Mouse (Mus musculus): ENCODE results near the gene Spp1.

Gene Spp1

GRCm38 (mm10) chr5:104434835-104435301 lies at the start of gene Spp1:
Spp1 (plus strand) TSS chr5:104435118.
- DNase-seq, result no peak

DNA sequence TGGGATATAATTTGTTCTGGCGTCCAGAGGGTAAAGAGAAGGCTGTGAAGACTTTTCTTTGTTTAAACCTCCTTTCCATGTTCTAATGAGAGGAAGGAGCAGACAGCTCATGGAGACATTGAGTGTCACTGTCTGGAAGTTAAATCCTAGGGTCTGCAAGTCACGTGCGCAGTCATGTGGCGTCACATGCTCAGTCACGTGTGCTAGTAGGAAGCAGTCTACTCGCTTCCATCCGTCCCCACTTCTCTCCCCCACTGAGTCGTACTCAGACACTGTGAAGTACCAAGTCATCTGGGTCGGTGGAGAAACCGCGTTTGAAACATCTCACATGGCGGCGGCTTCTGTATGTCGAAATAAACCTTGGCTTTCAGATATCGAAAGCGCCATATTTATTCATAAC lies 49.4 kb upstream of the Spp1 start:
- no peak for DNase-seq

DNA sequence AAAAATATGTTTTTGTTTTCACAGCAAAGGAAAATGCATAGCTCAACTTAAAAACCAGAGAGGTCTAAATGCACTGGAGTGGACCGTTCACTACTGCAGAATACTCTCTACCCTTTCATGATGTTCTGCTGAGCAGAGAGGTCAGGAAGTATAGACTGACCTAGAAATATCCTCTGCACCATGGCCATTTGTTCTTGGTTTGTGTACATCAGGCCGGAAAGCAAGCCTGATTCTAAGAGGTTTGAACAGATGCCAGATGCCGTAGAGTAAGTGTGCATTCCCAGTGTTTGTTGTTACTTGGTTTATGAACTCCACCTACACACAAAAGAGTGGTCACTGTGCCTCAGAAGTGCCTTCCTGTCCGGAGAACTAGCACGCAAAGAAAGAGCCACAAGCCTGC lies 48.0 kb upstream of the Spp1 start:
- DNase-seq, result no peak

DNA sequence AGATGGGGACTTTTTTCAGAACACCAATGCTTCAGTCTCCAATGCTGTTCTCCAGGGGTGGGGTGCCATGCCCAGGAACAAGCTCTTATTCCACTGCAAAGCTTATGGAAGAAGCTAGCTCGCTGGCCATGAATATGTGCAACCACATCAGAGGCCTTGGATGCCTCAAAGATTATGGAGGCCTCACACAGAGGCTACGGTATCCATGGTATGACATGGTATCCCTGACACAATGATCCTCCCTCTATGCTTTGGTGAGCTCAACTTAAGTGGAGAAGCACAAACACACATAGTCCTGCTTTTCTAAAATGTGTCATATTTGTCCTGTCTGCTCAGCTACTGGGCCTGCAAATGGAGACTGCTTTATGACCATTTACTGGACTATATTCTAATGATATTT lies 44.0 kb upstream of the Spp1 start:
- no peak for DNase-seq

- DNase-seq, result no peak
Observed at GRCm38 (mm10) chr5:104392784-104393183, 42.1 kb upstream of the Spp1 start.

DNA sequence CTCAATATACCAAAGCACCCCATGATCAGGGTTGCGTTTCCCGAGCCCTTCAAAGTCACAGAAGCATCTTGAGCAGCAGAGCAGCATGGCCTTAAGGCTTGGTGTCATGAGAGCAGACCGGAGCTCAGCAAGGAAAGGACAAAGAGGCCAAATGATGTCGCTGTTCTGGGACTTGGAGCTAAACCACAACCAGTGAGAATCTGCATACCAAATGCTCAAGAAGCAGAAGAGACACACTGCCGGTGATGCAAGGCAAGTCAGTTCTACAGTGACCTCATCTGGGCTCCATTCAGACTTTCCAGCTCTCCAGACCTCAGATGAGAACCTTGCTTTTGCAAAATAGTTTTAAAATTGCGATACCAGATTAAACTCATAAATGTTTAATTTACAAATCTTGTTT lies 38.6 kb upstream of the Spp1 start:
- DNase-seq, result no peak

DNA sequence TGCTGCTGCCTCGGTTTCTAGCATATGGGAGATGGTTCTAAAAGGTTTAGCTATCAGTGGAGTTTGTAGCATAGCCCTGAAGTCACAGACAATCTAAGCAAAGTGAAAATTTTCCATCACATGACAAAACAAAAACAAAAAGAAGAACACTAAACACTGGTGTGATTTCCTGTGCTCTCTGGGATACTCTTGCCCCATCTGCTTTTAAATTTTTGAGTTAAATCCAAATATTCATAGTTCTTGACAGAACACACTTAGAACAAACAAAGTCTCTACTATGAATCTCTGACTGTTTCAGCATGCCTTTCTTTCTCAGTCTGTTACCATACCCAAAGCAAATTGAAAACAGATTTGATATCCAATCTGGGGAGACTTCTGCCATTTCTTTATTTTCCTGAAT lies 36.9 kb upstream of the Spp1 start:
- DNase-seq, result no peak

GRCm38 (mm10) chr5:104399291-104399950 lies 35.5 kb upstream of the Spp1 start:
- no peak for DNase-seq

GRCm38 (mm10) chr5:104399970-104400369 lies 34.9 kb upstream of the Spp1 start:
- DNase-seq, result no peak

- DNase-seq, result no peak
Observed at GRCm38 (mm10) chr5:104402651-104403050, 32.3 kb upstream of the Spp1 start.

DNA sequence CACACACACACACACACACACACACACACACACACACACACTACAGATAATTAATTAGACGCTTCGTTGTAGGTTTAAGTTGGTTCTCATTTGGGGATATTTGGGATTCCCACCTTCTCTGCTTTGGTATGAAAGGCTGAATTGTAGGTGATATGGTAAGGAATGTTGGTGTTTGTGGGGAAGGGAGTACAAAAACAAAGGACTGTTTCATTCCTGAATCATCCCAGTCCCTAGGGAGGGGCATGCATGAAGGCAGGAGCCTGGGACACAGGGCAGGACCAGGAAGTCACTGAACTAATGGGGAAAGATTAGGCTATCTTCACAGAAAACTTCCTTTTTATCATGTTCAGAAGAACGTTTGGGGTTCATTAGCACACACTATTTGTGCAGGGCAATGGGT lies 31.6 kb upstream of the Spp1 start:
- no peak for DNase-seq

- no peak for DNase-seq
Observed at GRCm38 (mm10) chr5:104404551-104404950, 30.4 kb upstream of the Spp1 start.

- no peak for DNase-seq
Observed at GRCm38 (mm10) chr5:104405051-104405450, 29.9 kb upstream of the Spp1 start.

- DNase-seq, result no peak
Observed at GRCm38 (mm10) chr5:104406756-104407155, 28.2 kb upstream of the Spp1 start.

- DNase-seq, result no peak
Observed at GRCm38 (mm10) chr5:104407541-104408231, 27.2 kb upstream of the Spp1 start.

DNA sequence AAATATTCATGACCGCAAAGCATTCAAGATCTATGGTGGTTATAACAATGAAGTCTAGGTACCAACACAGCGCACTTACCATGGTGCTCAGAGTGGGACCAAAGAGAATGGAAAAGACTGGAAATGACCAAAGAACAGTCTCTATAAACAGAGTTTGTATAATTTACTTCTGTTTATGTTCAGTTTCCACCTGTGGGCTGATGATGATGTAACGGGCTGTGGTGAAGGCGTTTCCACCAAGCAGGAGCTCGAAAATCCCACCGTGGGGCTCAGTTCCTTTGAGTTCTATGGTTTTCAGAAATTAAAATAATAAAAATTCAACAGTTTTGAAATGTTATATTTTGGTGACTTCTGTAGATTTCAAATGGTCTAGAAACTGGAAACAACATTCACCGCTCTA lies 26.4 kb upstream of the Spp1 start:
- no peak for DNase-seq

- DNase-seq, result no peak
Observed at GRCm38 (mm10) chr5:104415999-104416398, 18.9 kb upstream of the Spp1 start.

DNA sequence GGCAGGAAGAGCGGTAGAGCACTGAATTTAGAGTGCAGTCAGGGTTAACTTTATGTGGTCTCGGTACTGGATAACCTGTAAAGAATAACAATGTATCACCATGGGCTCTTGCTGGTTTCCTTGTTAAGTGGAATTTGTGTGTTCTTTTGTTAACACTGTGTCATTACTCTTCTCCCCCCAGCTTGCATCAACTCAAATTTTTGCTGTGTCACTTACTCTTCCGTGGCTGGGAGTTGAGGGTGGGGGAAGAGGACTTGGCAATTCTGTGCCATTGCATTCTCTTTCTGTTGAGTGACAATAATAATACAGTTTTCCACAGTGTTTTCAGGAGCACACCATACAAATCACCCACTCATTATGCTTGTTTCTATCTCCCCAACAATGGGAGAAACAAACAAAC lies 17.9 kb upstream of the Spp1 start:
- DNase-seq, result no peak

DNA sequence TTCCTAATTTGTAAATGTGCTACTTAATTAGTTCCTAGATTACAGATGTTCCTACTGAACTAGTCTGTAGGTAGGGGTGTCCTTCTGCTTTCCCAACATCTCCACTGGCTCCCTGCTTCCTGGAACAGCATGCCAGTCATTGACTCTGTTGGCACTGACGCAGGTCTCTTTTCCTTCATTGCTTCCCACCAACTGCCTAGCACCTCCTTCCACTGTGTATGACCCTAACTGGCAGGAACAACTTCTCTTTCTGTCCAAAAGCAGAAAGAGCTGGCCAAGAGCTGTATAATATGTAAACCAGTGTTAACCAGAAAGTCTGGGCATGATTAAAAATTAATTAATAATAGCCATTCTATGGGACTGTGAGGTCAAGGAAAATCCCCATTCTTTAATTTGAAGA lies 17.2 kb upstream of the Spp1 start:
- no peak for DNase-seq

- no peak for DNase-seq
Observed at GRCm38 (mm10) chr5:104422039-104422438, 12.9 kb upstream of the Spp1 start.

DNA sequence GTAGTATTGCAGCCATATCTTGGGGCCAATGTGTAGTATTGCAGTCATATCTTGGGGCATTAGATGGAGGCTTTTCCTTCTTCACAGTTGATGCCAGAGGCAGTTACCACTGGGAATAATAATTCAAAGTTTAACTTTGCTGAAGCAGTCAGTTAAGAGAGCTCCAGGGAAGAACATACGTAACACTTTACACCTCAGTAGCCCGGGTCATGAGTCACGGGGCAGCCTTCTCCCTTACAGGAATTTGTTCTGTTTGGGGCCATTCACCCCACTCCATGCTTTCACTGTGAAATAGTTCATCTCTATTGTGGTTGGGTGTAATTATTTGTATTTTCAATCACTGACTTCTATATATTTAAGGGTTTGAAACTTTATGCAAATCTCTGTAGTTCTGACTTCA lies 11.1 kb upstream of the Spp1 start:
- no peak for DNase-seq

GRCm38 (mm10) chr5:104425949-104426348 lies 9.0 kb upstream of the Spp1 start:
- DNase-seq, result no peak

DNA sequence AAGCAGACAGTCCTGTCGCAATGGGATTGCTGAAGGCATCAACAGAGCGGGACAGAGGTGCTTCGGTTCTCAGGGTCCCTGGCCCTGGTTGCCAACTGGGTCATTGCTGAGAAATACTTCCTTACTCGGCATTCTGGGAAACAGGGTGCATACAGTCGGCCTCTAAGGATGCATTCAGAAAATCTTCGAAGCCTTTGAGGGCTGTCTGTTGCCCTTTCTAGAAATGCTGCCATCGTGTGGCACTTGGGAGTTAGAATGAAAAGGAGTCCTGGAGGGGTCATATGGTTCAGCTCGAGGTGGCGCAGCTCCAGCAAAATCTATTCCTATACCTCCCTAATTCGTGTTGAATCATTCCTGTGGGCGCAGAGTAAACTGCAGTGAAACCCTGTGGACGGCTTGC lies 2.0 kb upstream of the Spp1 start:
- no peak for DNase-seq

- no peak for DNase-seq
Observed at GRCm38 (mm10) chr5:104433968-104434565, 851 bp upstream of the Spp1 start.
